Mouse (Mus musculus) testis, adult 2 months (tissue): ENCODE measurements around the gene Spata16. TPM values are rescaled to one million over a fixed set of nuclear protein-coding genes. Genes with fewer than 3 reads are reported as not detected.
"Not testable (repeated sequence)": the region's sequence is repeated elsewhere in the genome, so short reads cannot be mapped to it uniquely, and the experiment has no call there.

Experiments
- H3K27ac ChIP-seq: fragments of 200-500 bp; 2 replicates; pipeline ENCODE4 v1.5.1; 2012; ENCODE audit warnings: low read depth, low read length; ENCODE audit not compliant: control insufficient read depth, insufficient read depth
- H3K27me3 ChIP-seq: fragments of 200-500 bp; 2 replicates; pipeline ENCODE4 v1.6.1; 2012; ENCODE audit warnings: mild to moderate bottlenecking, low read length, moderate library complexity; ENCODE audit not compliant: control insufficient read depth, insufficient read depth
- H3K36me3 ChIP-seq: fragments of 200-500 bp; 2 replicates; pipeline ENCODE4 v1.6.1; 2012; ENCODE audit warnings: mild to moderate bottlenecking, low read length; ENCODE audit not compliant: control insufficient read depth, insufficient read depth
- H3K4me1 ChIP-seq: fragments of 200-500 bp; 2 replicates; pipeline ENCODE4 v1.6.1; 2012; ENCODE audit warnings: low read length; ENCODE audit not compliant: control insufficient read depth, insufficient read depth
- H3K4me3 ChIP-seq: fragments of 200-500 bp; 2 replicates; pipeline ENCODE4 v1.5.1; 2012; ENCODE audit warnings: low read depth, mild to moderate bottlenecking, low read length, moderate library complexity, mixed read lengths; ENCODE audit not compliant: control insufficient read depth
- CTCF ChIP-seq: fragments of 200-500 bp; IDR thresholded peaks from 2 replicates; pipeline ENCODE4 v1.5.1; 2012; ENCODE audit warnings: low read depth, mild to moderate bottlenecking, inconsistent platforms, low read length, moderate library complexity; ENCODE audit not compliant: control insufficient read depth, insufficient read depth, insufficient replicate concordance
- POLR2A ChIP-seq: fragments of 200-500 bp; IDR thresholded peaks from 2 replicates; pipeline ENCODE4 v1.6.1; 2012; ENCODE audit warnings: low read depth, mild to moderate bottlenecking, inconsistent platforms, low read length, moderate library complexity; ENCODE audit not compliant: control insufficient read depth
- polyA plus RNA-seq: library from polyadenylated mRNA; depleted of rRNA; stranded (reverse); fragments of >200 nt; gene quantifications from 2 replicates; pipeline ENCODE4 v1.2.3, GENCODE M21; 2012

Spata16 gene
- polyA plus RNA-seq, 1 experiment = 144 TPM

DNA sequence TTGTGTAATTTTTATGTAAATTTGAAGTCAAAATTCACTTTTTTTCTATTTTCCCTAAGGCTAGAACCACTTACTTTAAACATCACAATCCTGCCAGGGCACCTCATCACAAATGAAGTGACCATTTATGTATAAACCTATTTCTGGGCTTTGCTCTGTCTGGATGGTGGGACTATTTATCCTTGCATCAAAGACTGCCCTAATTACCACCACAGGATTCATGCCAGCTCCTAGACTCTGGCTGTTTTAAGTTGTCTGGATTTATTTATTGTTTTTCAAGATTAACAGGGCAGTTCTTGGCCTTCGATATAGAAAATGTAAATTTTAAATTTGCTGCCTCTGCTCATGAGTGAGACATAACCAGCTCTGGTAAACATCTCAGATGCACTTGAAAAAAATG is 6.7 kb downstream of the Spata16 start:
- Histone ChIP-seq H3K36me3 (no peaks in the 10 kb centered on the region), H3K4me3 (no peak overlapping the region), H3K27ac (no peak overlapping the region), H3K27me3 (no peaks in the 10 kb centered on the region), H3K4me1 (no peaks in the 10 kb centered on the region)
- TF ChIP-seq CTCF (no peak), POLR2A (no peak)

DNA sequence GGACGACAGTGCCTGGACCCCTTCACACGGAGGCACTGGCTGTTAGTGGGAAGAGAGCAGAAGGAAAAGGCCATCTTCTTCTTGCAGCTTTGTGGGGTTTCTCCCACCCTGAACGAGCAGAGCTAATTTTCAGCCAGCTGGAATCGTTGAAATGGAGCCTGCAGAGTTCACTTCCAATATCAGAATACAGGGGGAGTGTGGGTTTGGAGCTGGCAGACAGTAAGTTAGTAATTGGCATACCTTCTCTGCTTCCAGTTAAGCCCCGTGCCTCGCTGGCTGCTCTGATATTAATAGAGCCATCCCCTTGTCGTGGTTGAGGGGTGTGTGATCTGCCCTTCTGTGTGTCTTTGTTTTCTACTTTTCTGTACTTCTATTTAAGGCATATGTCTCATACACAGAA is 9.4 kb downstream of the Spata16 start:
- Histone ChIP-seq H3K4me1 (no peaks in the 10 kb centered on the region), H3K27me3 (no peaks in the 10 kb centered on the region), H3K36me3 (no peaks in the 10 kb centered on the region), H3K4me3 (no peak overlapping the region), H3K27ac (no peak overlapping the region)
- TF ChIP-seq CTCF (no peak), POLR2A (no peak)

DNA sequence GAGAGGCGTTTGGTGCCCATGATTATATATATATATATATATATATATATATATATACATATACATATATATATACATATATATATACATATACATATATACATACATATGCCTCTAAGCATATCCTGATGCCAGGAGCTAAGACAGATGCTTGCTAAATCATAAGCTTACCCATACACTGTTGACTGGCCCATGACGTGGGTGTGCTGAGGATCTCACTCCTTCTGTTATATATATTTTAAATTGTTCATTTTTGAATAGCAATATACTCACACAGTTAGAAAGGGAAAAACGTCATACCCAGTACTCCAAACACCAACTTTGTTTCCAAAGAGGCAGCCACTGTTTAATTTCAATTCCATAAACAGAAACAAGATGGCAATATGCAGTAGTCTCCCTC is 48.4 kb downstream of the Spata16 start:
- H3K4me3 ChIP-seq = no peak overlapping the region
- H3K36me3 ChIP-seq = no peaks in the 10 kb centered on the region
- no peaks in the 10 kb centered on the region for H3K4me1 ChIP-seq
- H3K27me3 ChIP-seq = no peaks in the 10 kb centered on the region
- TF ChIP-seq POLR2A = no peak
- no peak for TF ChIP-seq CTCF
- no peak overlapping the region for H3K27ac ChIP-seq

DNA sequence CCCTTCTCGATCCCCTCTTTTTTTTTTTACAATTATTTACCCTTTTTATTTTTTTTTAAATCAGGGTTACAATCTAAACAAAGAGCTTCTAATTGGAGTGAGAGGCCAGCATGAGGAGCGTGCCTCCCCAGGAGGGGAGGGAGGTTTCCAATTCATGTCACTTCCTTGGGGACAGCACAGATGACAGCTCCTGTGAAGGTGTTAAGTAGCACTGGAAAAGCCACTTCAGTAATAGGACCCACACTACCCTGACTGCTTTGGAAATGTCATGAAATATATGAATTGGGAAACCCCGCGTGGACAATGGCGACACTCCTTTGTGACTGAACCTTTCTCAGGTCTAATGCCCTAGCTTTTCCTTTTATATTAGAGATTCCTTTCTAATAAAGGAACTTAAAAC is 72.1 kb downstream of the Spata16 start:
- not testable (repeated sequence) for H3K27me3 ChIP-seq, H3K36me3 ChIP-seq, H3K4me3 ChIP-seq, H3K4me1 ChIP-seq, H3K27ac ChIP-seq

DNA sequence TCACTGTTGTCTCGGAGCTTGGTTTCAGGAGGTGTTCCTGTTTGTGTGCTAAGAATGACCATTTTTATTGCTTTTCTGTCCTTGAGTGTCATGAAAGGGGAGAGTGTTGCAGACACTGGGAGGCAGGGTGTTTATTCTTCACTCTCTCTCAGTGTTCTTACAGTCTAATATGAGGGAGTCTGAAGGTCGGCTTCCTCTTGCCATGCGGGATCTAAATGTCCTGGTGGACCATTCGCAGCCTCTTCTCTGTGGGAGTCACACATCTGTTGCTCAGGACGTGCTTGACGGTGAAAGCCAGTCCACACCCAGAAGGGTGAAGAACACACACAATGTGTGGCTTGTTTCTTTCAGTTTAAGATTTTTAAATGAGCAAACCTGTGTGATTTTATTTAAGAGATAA is 90.1 kb downstream of the Spata16 start:
- H3K4me3 ChIP-seq = no peak overlapping the region
- TF ChIP-seq POLR2A (no peak), CTCF (no peak)
- no peaks in the 10 kb centered on the region; the same call in 1 of the 2 replicates for H3K36me3 ChIP-seq
- H3K4me1 ChIP-seq = no peaks in the 10 kb centered on the region
- H3K27ac ChIP-seq = no peak overlapping the region
- no peaks in the 10 kb centered on the region for H3K27me3 ChIP-seq

DNA sequence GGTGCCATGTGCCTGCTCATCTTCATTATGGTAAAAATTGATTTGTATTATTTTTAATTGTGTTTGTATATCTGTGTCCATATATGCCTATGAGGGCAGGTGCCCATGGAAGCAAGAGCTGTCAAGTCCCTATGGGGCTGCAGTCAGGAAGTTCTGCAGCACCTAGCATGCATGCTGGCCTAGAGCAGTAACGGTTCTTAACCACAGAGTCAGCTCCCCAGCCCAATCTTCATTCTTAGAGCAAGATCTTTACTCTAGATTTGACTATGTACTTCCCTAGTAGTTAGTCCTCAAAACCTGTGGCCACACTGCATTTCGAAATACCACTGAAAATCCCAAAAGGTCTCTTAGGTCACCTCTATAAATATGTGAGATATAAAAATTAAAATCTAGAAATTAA is 113.1 kb downstream of the Spata16 start:
- no peak for TF ChIP-seq CTCF
- no peak for TF ChIP-seq POLR2A
- H3K27ac ChIP-seq = no peak overlapping the region
- H3K36me3 ChIP-seq = no peaks in the 10 kb centered on the region
- no peaks in the 10 kb centered on the region for H3K4me1 ChIP-seq
- no peaks in the 10 kb centered on the region for H3K27me3 ChIP-seq
- H3K4me3 ChIP-seq = no peak overlapping the region

DNA sequence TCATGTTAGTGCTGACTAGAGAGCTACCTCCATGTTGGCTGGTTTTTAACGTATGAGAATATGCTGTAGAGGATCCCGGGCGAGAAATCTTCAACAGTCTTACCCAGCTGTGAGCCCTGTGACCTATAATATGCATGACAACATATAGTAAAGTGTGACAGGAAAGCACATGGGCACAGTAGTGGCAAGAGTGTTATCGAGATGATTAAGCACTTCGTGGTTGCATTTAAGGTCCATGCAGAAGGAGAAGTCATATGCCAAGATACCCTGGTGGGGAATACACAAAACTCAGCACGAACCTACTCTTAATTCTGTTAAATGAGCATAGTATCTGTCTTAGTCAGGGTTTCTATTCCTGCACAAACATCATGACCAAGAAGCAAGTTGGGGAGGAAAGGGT is 115.0 kb downstream of the Spata16 start:
- no peaks in the 10 kb centered on the region for H3K4me1 ChIP-seq
- no peaks in the 10 kb centered on the region for H3K27me3 ChIP-seq
- TF ChIP-seq CTCF (no peak), POLR2A (no peak)
- H3K27ac ChIP-seq = no peak overlapping the region
- no peaks in the 10 kb centered on the region for H3K36me3 ChIP-seq
- no peak overlapping the region for H3K4me3 ChIP-seq

DNA sequence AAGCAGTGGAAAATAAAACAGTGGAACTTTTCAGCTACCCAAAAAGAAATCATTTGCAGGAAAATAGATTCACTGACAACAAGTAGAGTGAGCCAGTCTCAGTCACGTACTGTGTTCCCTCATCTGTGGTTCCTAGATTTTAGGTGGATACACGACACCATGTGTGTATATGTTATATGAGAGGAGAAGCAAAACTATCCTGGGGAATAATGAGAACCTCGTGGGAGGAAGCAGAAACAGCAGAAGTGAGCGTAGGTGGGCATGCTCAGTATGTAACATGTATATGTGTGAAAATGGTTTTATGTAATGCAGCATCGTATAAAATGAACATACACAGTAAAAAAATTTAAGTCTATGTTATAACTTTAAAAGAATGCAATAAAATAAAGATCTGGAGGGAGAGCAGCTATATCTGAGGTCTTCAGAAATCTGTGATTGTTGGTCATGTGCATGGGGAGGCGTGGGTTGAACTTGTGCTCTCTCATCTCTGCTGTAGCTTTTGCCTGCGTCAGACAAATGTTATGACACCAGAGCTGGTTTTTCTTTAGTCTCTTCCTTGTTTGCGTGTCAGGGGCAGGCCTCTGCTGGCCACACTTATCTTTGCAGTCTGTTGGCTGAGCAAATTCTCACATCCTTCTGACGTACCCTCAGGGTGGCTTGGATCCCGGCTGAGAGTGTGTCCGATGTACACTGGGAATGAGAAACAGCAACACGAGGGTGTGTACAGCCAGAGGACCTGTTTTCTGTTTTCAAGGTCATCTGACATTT is 156.1 kb downstream of the Spata16 start:
- H3K27me3 ChIP-seq = no peaks in the 10 kb centered on the region
- no peaks in the 10 kb centered on the region for H3K36me3 ChIP-seq
- H3K4me3 ChIP-seq = no peak overlapping the region
- TF ChIP-seq POLR2A = no peak
- TF ChIP-seq CTCF = no peak
- no peaks in the 10 kb centered on the region for H3K4me1 ChIP-seq
- no peak overlapping the region for H3K27ac ChIP-seq
